Mouse (Mus musculus) ES-E14 (cell line): ENCODE results near the gene Vps8.

ENCODE experiments used
- CHD2 ChIP-seq: IDR thresholded peaks from 2 replicates; pipeline ENCODE4 v1.6.1; 2014; ENCODE audit warnings: mild to moderate bottlenecking, low read depth, low read length, inconsistent platforms
- HCFC1 ChIP-seq: IDR thresholded peaks from 2 replicates; pipeline ENCODE4 v1.6.1; 2012; ENCODE audit warnings: low read length, inconsistent platforms, borderline replicate concordance; ENCODE audit not compliant: insufficient read depth
- MAFK ChIP-seq: IDR thresholded peaks from 2 replicates; pipeline ENCODE4 v1.6.1; 2014; ENCODE audit warnings: mild to moderate bottlenecking, low read depth, low read length, inconsistent platforms; ENCODE audit not compliant: insufficient read depth
- ZNF384 ChIP-seq: IDR thresholded peaks from 2 replicates; pipeline ENCODE4 v1.6.1; 2012; ENCODE audit warnings: low read depth, low read length, inconsistent platforms

DNA sequence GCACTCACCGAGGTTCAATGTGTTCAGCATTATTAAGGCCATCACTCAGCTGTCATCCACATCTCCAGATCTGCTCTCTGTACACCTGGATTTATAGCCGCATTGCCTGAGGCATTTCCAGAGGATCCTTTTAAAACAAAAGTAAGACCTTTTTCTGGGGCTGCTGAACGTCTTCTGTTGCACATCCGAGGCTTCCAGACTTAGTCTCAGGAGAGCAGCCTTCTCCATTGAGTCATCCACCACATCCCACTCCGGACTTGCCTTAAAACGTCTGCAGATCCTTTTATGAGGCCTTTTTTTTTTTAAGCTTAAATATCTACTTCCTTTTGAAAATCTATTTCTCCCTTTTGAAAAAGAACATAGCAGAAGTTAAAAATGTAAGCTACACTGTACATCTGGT is 172.6 kb downstream of the Vps8 start:
- TF ChIP-seq HCFC1, result no peak
- TF ChIP-seq CHD2, result no peak
- TF ChIP-seq MAFK, result no peak
- no peak for TF ChIP-seq ZNF384
